Mouse (Mus musculus): ENCODE results near the gene Zbtb20. TPM values are rescaled to one million over a fixed set of nuclear protein-coding genes. Genes with fewer than 3 reads are reported as not detected.

Zbtb20 gene
- polyA plus RNA-seq, 1 experiment: 4.0 TPM

DNA sequence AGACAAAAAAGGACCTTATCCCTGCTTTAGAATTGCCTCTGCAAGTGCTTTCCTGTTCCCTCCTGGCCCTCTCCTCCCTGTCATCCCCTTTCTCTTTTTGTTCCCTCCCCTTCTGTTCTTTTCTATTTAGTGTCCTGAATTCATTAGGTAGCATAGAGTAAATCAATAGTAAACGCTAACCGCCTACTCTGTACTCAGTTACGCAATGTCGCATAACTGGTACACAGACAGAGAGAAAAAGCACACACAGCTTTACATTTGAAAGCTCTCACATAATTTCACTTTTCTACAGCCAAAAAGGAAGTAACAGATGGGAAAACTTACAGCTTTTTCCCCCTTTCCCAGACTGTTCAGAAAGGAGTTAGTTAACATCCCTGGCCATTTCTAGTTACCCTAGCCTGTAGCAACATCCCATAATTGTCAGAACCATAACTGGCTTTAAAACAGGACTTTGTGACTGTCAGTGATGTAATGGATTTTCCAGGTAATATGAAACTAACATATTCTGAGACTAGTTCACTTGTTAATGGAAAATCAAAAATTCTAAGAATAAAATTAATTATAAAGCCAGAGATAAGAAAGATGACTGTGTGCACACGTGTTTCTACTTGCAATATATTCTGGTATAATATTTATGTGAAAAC, 422.4 kb downstream of the Zbtb20 start:
- Histone ChIP-seq H3K4me3 (ENCODE audit: insufficient read depth, poor library complexity, severe bottlenecking) (no peak overlapping the region), H3K79me3 (ENCODE audit: low read depth) (no peaks in the 10 kb centered on the region), H3K36me3 (ENCODE audit: control insufficient read depth, insufficient read depth) (no peaks in the 10 kb centered on the region), H3K79me2 (ENCODE audit: control insufficient read depth, insufficient read depth) (no peaks in the 10 kb centered on the region), H3ac (ENCODE audit: control insufficient read depth, insufficient read length, low read depth) (no peak overlapping the region), H3K27me3 (ENCODE audit: control insufficient read depth, insufficient read depth, insufficient read length) (no peaks in the 10 kb centered on the region)
- TF ChIP-seq USF1 (IDR thresholded peaks at IDR 0.05; ENCODE audit: low read depth): no peak
- TF ChIP-seq FOSL1 (IDR thresholded peaks at IDR 0.05; ENCODE audit: insufficient read depth, low read length, poor library complexity, severe bottlenecking): no peak
- no peak for TF ChIP-seq CEBPB (IDR thresholded peaks at IDR 0.05; ENCODE audit: low read depth)
- TF ChIP-seq MAX (IDR thresholded peaks at IDR 0.05): no peak
- TF ChIP-seq MYOD1 (IDR thresholded peaks at IDR 0.05; ENCODE audit: control insufficient read depth, insufficient read length, low read depth): no peak
- no peak for TF ChIP-seq MYOG (IDR thresholded peaks at IDR 0.05; ENCODE audit: control insufficient read depth, extremely low read depth, insufficient read length)
- no peak for TF ChIP-seq CTCF (IDR thresholded peaks at IDR 0.05; ENCODE audit: control insufficient read depth, insufficient read depth, insufficient read length)

DNA sequence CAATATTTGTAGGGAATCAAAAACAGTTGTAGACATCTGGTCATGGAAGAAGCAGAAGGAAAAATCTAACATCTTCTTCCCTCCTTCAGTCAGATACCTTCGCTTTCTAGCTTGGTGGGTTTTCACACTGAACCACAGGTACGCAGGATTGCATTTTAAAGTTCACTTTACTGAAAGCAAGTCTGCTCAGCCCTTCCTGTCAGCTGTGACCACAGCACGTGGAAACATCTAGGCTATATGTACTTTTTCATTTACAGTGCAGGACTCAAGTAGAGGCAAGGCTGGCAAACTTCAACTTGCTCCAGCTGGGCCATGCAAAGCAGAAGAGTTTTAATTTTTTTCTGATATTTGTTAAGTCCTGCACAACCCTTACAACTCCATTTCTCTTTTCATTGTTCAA, 424.7 kb downstream of the Zbtb20 start:
- Histone ChIP-seq H3K4me3 (ENCODE audit: insufficient read depth, poor library complexity, severe bottlenecking) (no peak overlapping the region), H3K79me3 (ENCODE audit: low read depth) (no peaks in the 10 kb centered on the region), H3ac (ENCODE audit: control insufficient read depth, insufficient read length, low read depth) (no peak overlapping the region), H3K79me2 (ENCODE audit: control insufficient read depth, insufficient read depth) (no peaks in the 10 kb centered on the region), H3K36me3 (ENCODE audit: control insufficient read depth, insufficient read depth) (no peaks in the 10 kb centered on the region), H3K27me3 (ENCODE audit: control insufficient read depth, insufficient read depth, insufficient read length) (no peaks in the 10 kb centered on the region)
- TF ChIP-seq CEBPB (IDR thresholded peaks at IDR 0.05; ENCODE audit: low read depth) (no peak), USF1 (IDR thresholded peaks at IDR 0.05; ENCODE audit: low read depth) (no peak), CTCF (IDR thresholded peaks at IDR 0.05; ENCODE audit: control insufficient read depth, insufficient read depth, insufficient read length) (no peak), MAX (IDR thresholded peaks at IDR 0.05) (no peak), MYOD1 (IDR thresholded peaks at IDR 0.05; ENCODE audit: control insufficient read depth, insufficient read length, low read depth) (no peak), FOSL1 (IDR thresholded peaks at IDR 0.05; ENCODE audit: insufficient read depth, low read length, poor library complexity, severe bottlenecking) (no peak), MYOG (IDR thresholded peaks at IDR 0.05; ENCODE audit: control insufficient read depth, extremely low read depth, insufficient read length) (no peak)

DNA sequence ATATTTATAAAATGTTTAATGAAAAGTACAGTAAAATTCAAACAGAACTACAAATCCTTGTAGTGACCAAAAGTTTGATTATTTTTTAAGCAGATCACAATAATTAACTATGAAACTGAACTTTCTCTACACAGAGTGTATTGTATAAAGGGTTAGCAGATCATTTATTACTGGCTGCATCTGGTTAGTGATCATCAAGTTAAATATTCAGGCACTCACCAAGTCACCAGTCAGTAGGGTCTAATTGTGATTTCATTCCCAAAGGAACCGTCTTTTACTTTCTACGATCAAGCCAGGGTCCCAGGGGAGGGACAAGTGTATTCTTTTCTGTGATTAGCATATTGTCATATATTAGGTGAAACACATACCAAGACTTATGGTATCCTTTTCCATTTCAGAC, 426.5 kb downstream of the Zbtb20 start:
- no peak overlapping the region for H3ac ChIP-seq (ENCODE audit: control insufficient read depth, insufficient read length, low read depth)

DNA sequence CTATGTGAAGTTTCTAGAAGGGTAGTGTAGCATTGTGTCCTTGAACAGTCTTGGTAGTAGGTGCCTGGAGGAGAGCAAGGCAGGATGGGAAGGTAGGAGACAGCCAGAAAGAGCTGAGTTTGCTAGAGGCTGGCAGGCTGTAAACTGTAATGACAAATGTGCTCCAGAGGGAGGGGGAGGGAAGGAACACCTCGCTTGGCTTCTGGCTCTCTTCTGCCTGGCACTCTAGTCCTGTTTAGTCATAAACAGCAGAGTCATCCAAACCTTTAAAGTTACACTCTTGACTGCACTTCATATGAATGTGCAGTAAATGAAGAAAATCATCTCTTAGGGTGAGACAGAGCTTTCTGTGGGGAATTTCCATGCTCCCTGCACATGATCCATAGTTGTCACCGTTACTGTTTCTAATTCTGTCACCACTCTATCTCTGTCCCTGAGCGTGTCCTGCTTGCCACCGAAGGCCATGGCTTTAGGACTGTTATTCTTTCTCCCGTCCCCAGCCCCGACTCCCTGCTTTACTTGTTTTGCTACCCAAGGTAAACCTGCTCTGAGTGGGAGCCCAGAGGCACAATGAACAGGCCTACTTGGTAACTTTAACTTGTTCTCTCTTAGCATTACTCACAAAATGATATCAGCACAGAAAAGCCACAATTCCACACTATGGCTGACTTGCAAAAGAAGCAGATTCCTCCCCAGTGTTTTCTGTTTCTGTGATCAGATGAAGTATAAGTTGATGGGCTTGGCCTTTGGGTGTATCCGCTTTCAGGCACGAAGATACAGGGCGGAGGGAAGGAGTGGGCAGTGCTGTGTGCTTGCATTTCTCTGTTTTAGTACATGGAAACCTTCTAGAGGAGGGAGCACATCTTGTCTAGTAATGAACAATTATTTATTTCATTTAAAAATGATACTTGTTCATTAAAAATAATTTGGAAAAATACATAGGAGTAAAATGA, 427.8 kb downstream of the Zbtb20 start:
- TF ChIP-seq CEBPB (IDR thresholded peaks at IDR 0.05; ENCODE audit: low read depth) (no peak), MYOG (IDR thresholded peaks at IDR 0.05; ENCODE audit: control insufficient read depth, extremely low read depth, insufficient read length) (no peak), FOSL1 (IDR thresholded peaks at IDR 0.05; ENCODE audit: insufficient read depth, low read length, poor library complexity, severe bottlenecking) (no peak), USF1 (IDR thresholded peaks at IDR 0.05; ENCODE audit: low read depth) (no peak), CTCF (IDR thresholded peaks at IDR 0.05; ENCODE audit: control insufficient read depth, insufficient read depth, insufficient read length) (no peak), MAX (IDR thresholded peaks at IDR 0.05) (no peak)

More for the DNA sequence above, 426.5 kb downstream of the Zbtb20 start:
- H3K36me3 ChIP-seq (ENCODE audit: control insufficient read depth, insufficient read depth): no peaks in the 10 kb centered on the region
- H3K4me3 ChIP-seq (ENCODE audit: insufficient read depth, poor library complexity, severe bottlenecking): no peak overlapping the region
- no peaks in the 10 kb centered on the region for H3K79me2 ChIP-seq (ENCODE audit: control insufficient read depth, insufficient read depth)
- no peaks in the 10 kb centered on the region for H3K27me3 ChIP-seq (ENCODE audit: control insufficient read depth, insufficient read depth, insufficient read length)
- TF ChIP-seq CEBPB (IDR thresholded peaks at IDR 0.05; ENCODE audit: low read depth): no peak
- TF ChIP-seq MYOD1 (IDR thresholded peaks at IDR 0.05; ENCODE audit: control insufficient read depth, insufficient read length, low read depth): no peak
- no peak for TF ChIP-seq MAX (IDR thresholded peaks at IDR 0.05)
- no peak for TF ChIP-seq MYOG (IDR thresholded peaks at IDR 0.05; ENCODE audit: control insufficient read depth, extremely low read depth, insufficient read length)
- TF ChIP-seq FOSL1 (IDR thresholded peaks at IDR 0.05; ENCODE audit: insufficient read depth, low read length, poor library complexity, severe bottlenecking): no peak
- no peak for TF ChIP-seq USF1 (IDR thresholded peaks at IDR 0.05; ENCODE audit: low read depth)
- TF ChIP-seq CTCF (IDR thresholded peaks at IDR 0.05; ENCODE audit: control insufficient read depth, insufficient read depth, insufficient read length): no peak
- H3K79me3 ChIP-seq (ENCODE audit: low read depth): no peaks in the 10 kb centered on the region

DNA sequence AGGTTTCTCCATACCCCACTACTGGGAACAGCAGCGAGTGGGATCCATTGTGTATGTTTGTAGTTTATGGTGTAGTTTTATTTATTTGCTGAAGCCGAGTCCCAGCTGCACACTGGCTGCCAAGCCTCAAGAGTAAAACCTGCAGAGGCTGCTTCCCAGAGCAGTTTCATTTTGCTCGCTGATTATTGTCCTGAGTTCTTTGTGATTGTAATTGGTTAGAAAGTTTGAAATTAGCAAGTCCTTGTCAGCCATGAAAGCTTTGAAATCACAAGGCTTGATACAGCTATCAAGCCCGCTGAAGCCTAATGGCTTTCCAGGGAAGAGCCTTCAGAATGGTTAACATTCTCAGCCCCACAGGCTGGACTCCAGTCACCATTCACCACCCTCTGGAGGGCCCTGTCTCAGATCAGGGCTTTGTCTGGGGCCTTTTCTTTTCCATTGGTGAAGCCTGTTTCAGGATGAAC, 434.3 kb downstream of the Zbtb20 start:
- Histone ChIP-seq H3K79me3 (ENCODE audit: low read depth) (no peaks in the 10 kb centered on the region), H3K79me2 (ENCODE audit: control insufficient read depth, insufficient read depth) (no peaks in the 10 kb centered on the region), H3K27me3 (ENCODE audit: control insufficient read depth, insufficient read depth, insufficient read length) (no peaks in the 10 kb centered on the region), H3ac (ENCODE audit: control insufficient read depth, insufficient read length, low read depth) (no peak overlapping the region), H3K4me3 (ENCODE audit: insufficient read depth, poor library complexity, severe bottlenecking) (no peak overlapping the region), H3K36me3 (ENCODE audit: control insufficient read depth, insufficient read depth) (no peaks in the 10 kb centered on the region)
- no peak for TF ChIP-seq CTCF (IDR thresholded peaks at IDR 0.05; ENCODE audit: control insufficient read depth, insufficient read depth, insufficient read length)
- no peak for TF ChIP-seq MYOD1 (IDR thresholded peaks at IDR 0.05; ENCODE audit: control insufficient read depth, insufficient read length, low read depth)
- no peak for TF ChIP-seq MYOG (IDR thresholded peaks at IDR 0.05; ENCODE audit: control insufficient read depth, extremely low read depth, insufficient read length)
- TF ChIP-seq CEBPB (IDR thresholded peaks at IDR 0.05; ENCODE audit: low read depth): no peak
- no peak for TF ChIP-seq MAX (IDR thresholded peaks at IDR 0.05)
- no peak for TF ChIP-seq FOSL1 (IDR thresholded peaks at IDR 0.05; ENCODE audit: insufficient read depth, low read length, poor library complexity, severe bottlenecking)
- no peak for TF ChIP-seq USF1 (IDR thresholded peaks at IDR 0.05; ENCODE audit: low read depth)

More for the DNA sequence above, 427.8 kb downstream of the Zbtb20 start:
- H3K79me3 ChIP-seq (ENCODE audit: low read depth): no peaks in the 10 kb centered on the region
- H3K79me2 ChIP-seq (ENCODE audit: control insufficient read depth, insufficient read depth): no peaks in the 10 kb centered on the region
- no peaks in the 10 kb centered on the region for H3K36me3 ChIP-seq (ENCODE audit: control insufficient read depth, insufficient read depth)
- H3K27me3 ChIP-seq (ENCODE audit: control insufficient read depth, insufficient read depth, insufficient read length): no peaks in the 10 kb centered on the region
- H3ac ChIP-seq (ENCODE audit: control insufficient read depth, insufficient read length, low read depth): no peak overlapping the region
- no peak overlapping the region for H3K4me3 ChIP-seq (ENCODE audit: insufficient read depth, poor library complexity, severe bottlenecking)

All from C2C12 (cell line).